Mouse (Mus musculus): ENCODE measurements at regions not wholly inside any gene's neighbourhood (a gene's known extent, or its start where the extent isn't known, plus 50 kb on each side); places are given as distances from the start of the nearest gene placed in this dataset.

GRCm38 (mm10) chr10:111826033-111826754 lies 146.3 kb upstream of the Krr1 start:
- DNase-seq (ENCODE audit: low spot score) = no peak
- no peak overlapping the region for H3K9ac ChIP-seq (ENCODE audit: low read length)
- no peak overlapping the region for H3K4me2 ChIP-seq (ENCODE audit: low read length)
- 75% methylated on average over 4 of the region's 4 CpGs for WGBS
- no peak for ATAC-seq (replicated peaks; ENCODE audit: low FRiP score, low TSS enrichment, low read depth)
- no peaks in the 10 kb centered on the region for H3K36me3 ChIP-seq (ENCODE audit: control insufficient read depth, insufficient read depth, low read length)
- H3K27ac ChIP-seq (ENCODE audit: low read depth) = no peak overlapping the region
- no peaks in the 10 kb centered on the region for H3K4me1 ChIP-seq (replicated peaks; ENCODE audit: control insufficient read depth, insufficient read depth, low read length)
- H3K9me3 ChIP-seq (ENCODE audit: control insufficient read depth, low read length) = no peaks in the 10 kb centered on the region
- H3K4me3 ChIP-seq (ENCODE audit: low read depth, low read length) = no peak overlapping the region
- H3K27me3 ChIP-seq (replicated peaks; ENCODE audit: control insufficient read depth, insufficient read depth, low read length) = no peaks in the 10 kb centered on the region

DNA sequence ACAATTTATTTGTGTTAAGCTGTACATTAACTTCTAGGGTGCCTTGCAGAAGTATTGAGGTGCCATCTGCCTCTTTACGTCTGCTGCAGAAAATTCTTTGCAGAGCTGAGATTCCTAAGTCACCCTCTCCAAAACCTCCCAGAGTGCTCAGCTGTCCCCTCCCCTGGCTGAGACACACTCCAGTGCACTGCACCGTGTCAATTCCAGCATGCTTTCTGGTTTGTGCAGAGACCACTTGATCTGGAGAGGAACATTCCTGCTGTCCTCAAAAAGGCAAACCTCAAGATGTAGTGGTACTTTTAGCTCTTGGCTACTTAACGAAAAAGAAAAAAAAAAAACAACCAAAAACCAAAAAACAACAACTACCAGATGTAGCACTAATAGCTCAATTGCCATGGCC lies 145.2 kb upstream of the Krr1 start:
- Histone ChIP-seq H3K9ac (ENCODE audit: low read length) (no peak overlapping the region), H3K27ac (ENCODE audit: low read depth) (no peak overlapping the region), H3K4me3 (ENCODE audit: low read depth, low read length) (no peak overlapping the region), H3K4me1 (replicated peaks; ENCODE audit: control insufficient read depth, insufficient read depth, low read length) (no peaks in the 10 kb centered on the region), H3K27me3 (replicated peaks; ENCODE audit: control insufficient read depth, insufficient read depth, low read length) (no peaks in the 10 kb centered on the region), H3K9me3 (ENCODE audit: control insufficient read depth, low read length) (no peaks in the 10 kb centered on the region), H3K36me3 (ENCODE audit: control insufficient read depth, insufficient read depth, low read length) (no peaks in the 10 kb centered on the region), H3K4me2 (ENCODE audit: low read length) (no peak overlapping the region)
- WGBS = 45% methylated on average over 3 of the region's 3 CpGs
- DNase-seq (ENCODE audit: low spot score) = no peak
- ATAC-seq (replicated peaks; ENCODE audit: low FRiP score, low TSS enrichment, low read depth) = no peak

DNA sequence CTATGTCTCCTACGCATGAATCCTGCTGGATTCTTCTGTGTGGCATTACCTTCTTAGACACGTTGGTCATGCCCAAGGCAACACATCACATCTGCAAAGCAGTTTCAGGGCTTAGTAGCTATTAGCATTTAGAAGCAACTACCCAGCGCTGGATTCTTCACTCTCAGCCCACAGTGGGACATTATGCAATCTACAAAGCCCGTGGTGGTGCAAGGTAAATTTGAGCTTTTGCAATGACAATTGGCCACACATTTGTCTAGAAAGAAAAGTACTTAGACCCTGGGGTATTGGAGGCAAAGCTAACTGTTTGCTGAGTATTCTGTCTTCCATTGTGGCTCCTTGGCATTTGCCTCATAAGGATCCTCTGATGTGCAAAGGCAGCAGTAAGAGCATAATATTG lies 144.5 kb upstream of the Krr1 start:
- H3K27ac ChIP-seq (ENCODE audit: low read depth) = no peak overlapping the region
- H3K36me3 ChIP-seq (ENCODE audit: control insufficient read depth, insufficient read depth, low read length) = no peaks in the 10 kb centered on the region
- no peak overlapping the region for H3K4me2 ChIP-seq (ENCODE audit: low read length)
- H3K4me3 ChIP-seq (ENCODE audit: low read depth, low read length) = no peak overlapping the region
- no peaks in the 10 kb centered on the region for H3K27me3 ChIP-seq (replicated peaks; ENCODE audit: control insufficient read depth, insufficient read depth, low read length)
- no peaks in the 10 kb centered on the region for H3K4me1 ChIP-seq (replicated peaks; ENCODE audit: control insufficient read depth, insufficient read depth, low read length)
- ATAC-seq (replicated peaks; ENCODE audit: low FRiP score, low TSS enrichment, low read depth) = no peak
- no peak for DNase-seq (ENCODE audit: low spot score)
- H3K9ac ChIP-seq (ENCODE audit: low read length) = no peak overlapping the region
- WGBS = 83% methylated on average over 4 of the region's 4 CpGs
- H3K9me3 ChIP-seq (ENCODE audit: control insufficient read depth, low read length) = no peaks in the 10 kb centered on the region

DNA sequence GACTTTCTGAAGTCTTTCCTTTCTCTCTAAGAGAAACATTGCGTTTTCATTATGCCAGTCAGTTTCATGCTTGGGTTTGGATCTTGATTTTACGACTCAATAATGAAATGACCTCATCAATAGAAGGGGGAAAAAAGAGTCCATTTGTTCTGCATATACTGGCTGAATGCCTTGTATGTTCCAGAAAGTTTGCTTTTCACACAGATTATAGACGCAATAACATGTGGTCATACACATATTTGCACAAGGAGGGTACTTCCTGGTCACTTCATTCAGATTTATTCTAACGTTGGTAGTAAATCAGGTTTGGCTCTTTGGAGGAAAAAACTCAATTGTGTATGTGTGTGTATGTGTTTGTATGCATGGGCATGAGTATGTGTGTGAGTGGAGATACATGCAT lies 143.9 kb upstream of the Krr1 start:
- H3K4me3 ChIP-seq (ENCODE audit: low read depth, low read length) = no peak overlapping the region
- no peaks in the 10 kb centered on the region for H3K27me3 ChIP-seq (replicated peaks; ENCODE audit: control insufficient read depth, insufficient read depth, low read length)
- WGBS = 79% methylated on average over 4 of the region's 4 CpGs
- ATAC-seq (replicated peaks; ENCODE audit: low FRiP score, low TSS enrichment, low read depth) (no peak), DNase-seq (ENCODE audit: low spot score) (no peak)
- H3K9me3 ChIP-seq (ENCODE audit: control insufficient read depth, low read length) = no peaks in the 10 kb centered on the region
- H3K4me2 ChIP-seq (ENCODE audit: low read length) = no peak overlapping the region
- H3K27ac ChIP-seq (ENCODE audit: low read depth) = no peak overlapping the region
- H3K36me3 ChIP-seq (ENCODE audit: control insufficient read depth, insufficient read depth, low read length) = no peaks in the 10 kb centered on the region
- H3K9ac ChIP-seq (ENCODE audit: low read length) = no peak overlapping the region
- H3K4me1 ChIP-seq (replicated peaks; ENCODE audit: control insufficient read depth, insufficient read depth, low read length) = no peaks in the 10 kb centered on the region

- Histone ChIP-seq H3K4me3 (ENCODE audit: low read depth, low read length) (no peak overlapping the region), H3K9me3 (ENCODE audit: control insufficient read depth, low read length) (no peaks in the 10 kb centered on the region), H3K9ac (ENCODE audit: low read length) (no peak overlapping the region), H3K4me1 (replicated peaks; ENCODE audit: control insufficient read depth, insufficient read depth, low read length) (no peaks in the 10 kb centered on the region), H3K4me2 (ENCODE audit: low read length) (no peak overlapping the region), H3K27me3 (replicated peaks; ENCODE audit: control insufficient read depth, insufficient read depth, low read length) (no peaks in the 10 kb centered on the region), H3K27ac (ENCODE audit: low read depth) (no peak overlapping the region), H3K36me3 (ENCODE audit: control insufficient read depth, insufficient read depth, low read length) (no peaks in the 10 kb centered on the region)
- no peak for DNase-seq (ENCODE audit: low spot score)
- 90% methylated on average over 2 of the region's 2 CpGs for WGBS
- no peak for ATAC-seq (replicated peaks; ENCODE audit: low FRiP score, low TSS enrichment, low read depth)
Measured at GRCm38 (mm10) chr10:111829291-111829690, 143.2 kb upstream of the Krr1 start.

- no peak for DNase-seq (ENCODE audit: low spot score)
- Histone ChIP-seq H3K4me3 (ENCODE audit: low read depth, low read length) (no peak overlapping the region), H3K9me3 (ENCODE audit: control insufficient read depth, low read length) (no peaks in the 10 kb centered on the region), H3K27ac (ENCODE audit: low read depth) (no peak overlapping the region), H3K9ac (ENCODE audit: low read length) (no peak overlapping the region), H3K36me3 (ENCODE audit: control insufficient read depth, insufficient read depth, low read length) (no peaks in the 10 kb centered on the region), H3K4me1 (replicated peaks; ENCODE audit: control insufficient read depth, insufficient read depth, low read length) (0 out of 2 replicates have a peak, but pooled peaks cover 3% of the 10 kb centered on the region), H3K4me2 (ENCODE audit: low read length) (no peak overlapping the region), H3K27me3 (replicated peaks; ENCODE audit: control insufficient read depth, insufficient read depth, low read length) (no peaks in the 10 kb centered on the region)
- no peak for ATAC-seq (replicated peaks; ENCODE audit: low FRiP score, low TSS enrichment, low read depth)
- WGBS = 57% methylated on average over 1 of the region's 1 CpGs
Measured at GRCm38 (mm10) chr10:111831105-111831504, 141.4 kb upstream of the Krr1 start.

DNA sequence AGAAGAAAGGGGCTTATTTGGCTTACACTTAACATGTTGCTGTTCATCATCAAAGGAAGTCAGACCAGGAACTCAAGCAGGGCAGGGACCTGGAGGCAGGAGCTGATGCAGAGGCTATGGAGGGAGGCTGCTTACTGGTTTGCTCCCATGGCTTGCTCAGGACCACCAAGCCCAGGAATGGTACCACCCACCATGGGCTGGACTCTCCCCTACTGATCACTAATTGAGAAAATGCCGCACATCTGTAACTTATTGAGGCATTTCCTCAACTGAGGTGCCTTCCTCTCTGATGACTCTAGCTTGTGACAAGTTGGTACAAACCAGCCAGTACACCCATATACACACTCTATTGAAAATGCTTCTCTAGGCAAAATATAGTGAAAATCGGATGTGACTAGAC lies 138.9 kb upstream of the Krr1 start:
- ATAC-seq (replicated peaks; ENCODE audit: low FRiP score, low TSS enrichment, low read depth) (no peak), DNase-seq (ENCODE audit: low spot score) (no peak)
- Histone ChIP-seq H3K4me1 (replicated peaks; ENCODE audit: control insufficient read depth, insufficient read depth, low read length) (0 out of 2 replicates have a peak, but pooled peaks cover 3% of the 10 kb centered on the region), H3K27ac (ENCODE audit: low read depth) (no peak overlapping the region), H3K4me3 (ENCODE audit: low read depth, low read length) (no peak overlapping the region), H3K27me3 (replicated peaks; ENCODE audit: control insufficient read depth, insufficient read depth, low read length) (no peaks in the 10 kb centered on the region), H3K9me3 (ENCODE audit: control insufficient read depth, low read length) (no peaks in the 10 kb centered on the region), H3K4me2 (ENCODE audit: low read length) (no peak overlapping the region), H3K9ac (ENCODE audit: low read length) (no peak overlapping the region), H3K36me3 (ENCODE audit: control insufficient read depth, insufficient read depth, low read length) (no peaks in the 10 kb centered on the region)
- WGBS = 96% methylated on average over 2 of the region's 2 CpGs

GRCm38 (mm10) chr10:111834280-111834679 lies 138.2 kb upstream of the Krr1 start:
- 68% methylated on average over 5 of the region's 5 CpGs for WGBS
- no peak for DNase-seq (ENCODE audit: low spot score)
- Histone ChIP-seq H3K4me2 (ENCODE audit: low read length) (no peak overlapping the region), H3K9ac (ENCODE audit: low read length) (no peak overlapping the region), H3K4me1 (replicated peaks; ENCODE audit: control insufficient read depth, insufficient read depth, low read length) (0 out of 2 replicates have a peak, but pooled peaks cover 3% of the 10 kb centered on the region), H3K27me3 (replicated peaks; ENCODE audit: control insufficient read depth, insufficient read depth, low read length) (no peaks in the 10 kb centered on the region), H3K27ac (ENCODE audit: low read depth) (no peak overlapping the region), H3K9me3 (ENCODE audit: control insufficient read depth, low read length) (no peaks in the 10 kb centered on the region), H3K36me3 (ENCODE audit: control insufficient read depth, insufficient read depth, low read length) (no peaks in the 10 kb centered on the region), H3K4me3 (ENCODE audit: low read depth, low read length) (no peak overlapping the region)
- ATAC-seq (replicated peaks; ENCODE audit: low FRiP score, low TSS enrichment, low read depth) = no peak
